Mouse (Mus musculus) layer of hippocampus, adult 2 months (tissue): Measurements from ENCODE around the gene Wwp2. TPM values are rescaled to one million over a fixed set of nuclear protein-coding genes. Genes with fewer than 3 reads are reported as not detected.
A peak's percentile ranks its signal among the peaks of the same experiment; 100 is the strongest.

Experiments
- DNase-seq, 2 experiments: peaks; one replicate each; pipeline ENCODE4 v3.0.0; 2022; ENCODE audit warnings: low spot score in 2 of 2
- H3K27ac ChIP-seq: fragments of 200-600 bp; 2 replicates; pipeline ENCODE4 v1.8.1; 2022
- H3K4me3 ChIP-seq: fragments of 200-600 bp; 2 replicates; pipeline ENCODE4 v1.8.1; 2022; ENCODE audit warnings: mild to moderate bottlenecking
- CTCF ChIP-seq: fragments of 200-600 bp; conservative IDR thresholded peaks from 2 replicates; pipeline ENCODE4 v1.8.1; 2022; ENCODE audit warnings: antibody characterized with exemption, mild to moderate bottlenecking, moderate library complexity
- microRNA-seq, 2 experiments: library from miRNA; unstranded; fragments of <30 nt; microRNA quantifications; one replicate each; pipeline ENCODE4 v1.2.0; 2021
- total RNA-seq, 2 experiments: library from RNA; stranded (reverse); gene quantifications; 2 replicates each; pipeline ENCODE4 v1.2.3; 2021

Gene Wwp2
- total RNA-seq, 2 experiments from 2014 or later = 37.1 to 38.0 TPM

- Histone ChIP-seq H3K4me3 (no peak overlapping the region), H3K27ac (no peak overlapping the region)
- TF ChIP-seq CTCF = no peak
- DNase-seq = no peak
Measured at GRCm38 (mm10) chr8:107594817-107595216, 158.7 kb downstream of the Wwp2 start.

GRCm38 (mm10) chr8:107597731-107598130, 161.6 kb downstream of the Wwp2 start:
- no peak overlapping the region for H3K4me3 ChIP-seq
- H3K27ac ChIP-seq = no peak overlapping the region
- DNase-seq = no peak
- TF ChIP-seq CTCF = no peak

- Histone ChIP-seq H3K27ac (no peak overlapping the region), H3K4me3 (no peak overlapping the region)
- TF ChIP-seq CTCF = no peak
- no peak for DNase-seq
Measured at GRCm38 (mm10) chr8:107599691-107600090, 163.5 kb downstream of the Wwp2 start.

- DNase-seq = peak; percentile 48 to 69
- peak; percentile 94 for TF ChIP-seq CTCF
- Histone ChIP-seq H3K27ac (no peak overlapping the region), H3K4me3 (no peak overlapping the region)
Measured at GRCm38 (mm10) chr8:107603026-107603425, 166.9 kb downstream of the Wwp2 start.

Small RNA genes lying within 50 kb of the gene (microRNA-seq; reads per million reads assigned to microRNA genes)
- gene Mir140 = 980 to 3,510 reads per million in 2 experiments

Other genes with a start within 250 kb of the Wwp2 start
- 10 to 100 TPM; 57.4 to 69.3 TPM for gene Nfat5, start 142.9 kb upstream of the Wwp2 start, total RNA-seq
- 1 to 10 TPM; 5.8 to 7.0 TPM for gene Nqo1, start 33.2 kb upstream of the Wwp2 start, total RNA-seq
- 10 to 100 TPM; 38.5 to 48.6 TPM for gene Nob1, start 11.3 kb upstream of the Wwp2 start, total RNA-seq
- 100 to 1,000 TPM; 103 to 107 TPM for gene Psmd7, start 152.1 kb downstream of the Wwp2 start, total RNA-seq